Mouse (Mus musculus) adrenal gland, postnatal 4 days (tissue): ENCODE data around the gene Pogk. TPM values are rescaled to one million over a fixed set of nuclear protein-coding genes. Genes with fewer than 3 reads are reported as not detected.
A peak's percentile ranks its signal among the peaks of the same experiment; 100 is the strongest.

Experiments
- DNase-seq, 2 experiments: peaks; one replicate each; pipeline ENCODE4 v3.0.0; 2021 to 2022; ENCODE audit warnings: low spot score in 2 of 2, mixed read lengths in 2 of 2
- total RNA-seq, 2 experiments: library from RNA; stranded (reverse); gene quantifications; 2 replicates each; pipeline ENCODE4 v1.2.3; 2021

Pogk gene
- total RNA-seq, 2 experiments from 2014 or later, result 35.3 to 36.0 TPM

DNA sequence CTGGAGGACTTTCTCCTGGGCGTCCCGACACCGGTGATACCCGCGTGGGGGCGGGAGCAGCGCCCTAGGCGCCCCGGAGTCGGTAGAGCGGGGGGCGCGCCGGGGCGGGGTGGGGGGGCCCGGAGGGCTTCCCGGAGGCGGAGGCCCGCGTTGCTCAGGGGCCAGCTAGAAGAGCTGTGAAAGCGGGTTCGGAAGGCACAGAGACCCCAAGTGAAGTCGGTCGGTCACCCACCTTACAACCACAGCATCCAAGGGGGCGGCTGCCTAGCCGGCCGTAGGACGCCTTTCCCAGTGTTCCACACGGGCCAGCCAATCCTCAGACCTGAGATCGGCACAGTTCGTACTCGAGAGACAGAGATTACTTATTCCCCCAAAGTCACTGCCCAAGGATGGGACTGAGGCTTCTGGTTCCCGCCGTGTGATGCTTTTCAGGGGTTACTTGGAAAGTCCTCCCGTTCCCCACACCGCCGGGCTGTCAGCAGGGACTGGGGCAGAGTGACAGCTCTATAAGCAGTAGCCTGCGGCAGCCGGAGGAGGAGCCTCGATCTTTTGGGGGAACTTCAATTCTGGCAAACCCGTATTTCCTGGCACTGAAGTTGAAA lies 29.9 kb downstream of the Pogk start:
- peak in 1 of 2 experiments; percentile 21 for DNase-seq

DNA sequence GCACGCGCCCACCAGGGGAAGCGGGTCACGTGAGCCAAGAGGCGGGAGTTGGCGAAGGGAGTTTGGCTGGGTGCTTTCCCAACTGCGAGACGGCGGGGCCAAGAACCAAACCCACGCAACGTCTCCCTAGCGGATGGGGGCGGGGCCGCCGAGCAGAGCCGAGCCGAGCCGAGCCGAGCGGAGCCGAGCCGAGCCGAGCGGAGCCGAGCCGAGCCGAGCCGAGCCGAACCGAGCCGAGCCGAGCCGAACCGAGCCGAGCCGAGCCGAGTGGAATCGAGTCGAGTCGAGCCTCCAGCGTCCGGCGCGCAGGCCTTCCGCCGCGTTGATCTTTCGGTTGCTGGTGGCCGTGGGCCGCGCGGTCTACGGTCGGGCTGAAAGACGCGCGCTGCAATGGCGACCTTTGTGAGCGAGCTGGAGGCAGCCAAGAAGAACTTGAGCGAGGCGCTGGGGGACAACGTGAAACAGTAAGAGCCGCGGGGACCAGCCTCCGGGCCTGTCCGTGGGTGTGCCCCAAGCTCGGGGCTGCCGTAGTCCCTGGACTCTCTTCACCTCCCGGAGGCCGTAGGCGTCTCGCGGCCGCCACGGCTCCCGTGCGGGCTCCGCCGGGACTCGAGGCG lies 30.5 kb downstream of the Pogk start, which contains the start of gene Tada1:
Gene Tada1, plus strand, starts transcription at position 85 of the 617 bp plus-strand sequence.
- peak; percentile 83 to 86 for DNase-seq

DNA sequence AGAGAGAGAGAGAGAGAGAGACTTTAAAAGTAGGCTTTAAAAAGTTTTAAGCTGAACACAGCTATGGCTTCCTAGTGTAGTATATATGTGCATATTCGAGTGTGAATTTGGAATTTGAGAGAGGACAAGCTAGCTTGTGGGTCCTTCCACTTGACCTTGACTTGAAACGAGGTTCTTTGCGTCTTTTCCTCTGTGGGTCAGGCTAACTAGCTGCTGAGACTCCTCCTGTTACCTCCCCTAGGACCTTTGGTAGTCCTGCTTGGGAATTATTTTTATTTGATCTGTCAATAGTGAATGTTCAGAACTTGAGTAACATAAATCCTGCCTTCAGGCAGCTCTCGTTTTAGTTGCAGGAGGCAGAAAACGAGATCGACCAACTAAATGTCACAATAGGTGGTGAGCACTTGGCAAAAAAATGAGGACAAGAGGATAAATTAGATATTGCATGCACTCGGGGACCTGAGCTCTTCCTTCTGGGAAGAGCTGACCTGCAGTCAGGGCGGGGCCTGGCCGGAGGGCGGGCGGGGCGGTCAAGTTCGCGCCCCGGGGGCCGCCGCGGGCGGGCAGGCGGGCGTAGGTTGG lies 31.1 kb downstream of the Pogk start:
- DNase-seq, result no peak

DNA sequence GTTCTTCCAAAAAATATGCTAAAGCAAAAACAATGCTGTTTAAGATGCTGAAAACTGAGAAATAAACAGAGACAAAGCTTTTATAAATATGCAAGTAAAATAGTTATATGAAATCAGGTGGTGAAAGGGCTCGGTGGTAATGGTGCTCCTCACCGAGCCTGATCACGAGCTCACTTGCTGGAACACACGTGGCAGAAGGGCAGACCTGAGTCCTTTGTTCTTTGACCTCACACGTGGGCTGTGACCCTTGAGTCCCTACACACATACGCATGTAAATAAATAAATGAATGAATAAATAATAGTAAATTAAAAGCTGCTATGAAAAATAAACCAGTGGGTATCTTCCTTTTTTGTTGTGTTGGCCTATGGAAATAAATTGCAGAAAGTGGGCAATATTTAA lies 32.5 kb downstream of the Pogk start:
- no peak for DNase-seq

DNA sequence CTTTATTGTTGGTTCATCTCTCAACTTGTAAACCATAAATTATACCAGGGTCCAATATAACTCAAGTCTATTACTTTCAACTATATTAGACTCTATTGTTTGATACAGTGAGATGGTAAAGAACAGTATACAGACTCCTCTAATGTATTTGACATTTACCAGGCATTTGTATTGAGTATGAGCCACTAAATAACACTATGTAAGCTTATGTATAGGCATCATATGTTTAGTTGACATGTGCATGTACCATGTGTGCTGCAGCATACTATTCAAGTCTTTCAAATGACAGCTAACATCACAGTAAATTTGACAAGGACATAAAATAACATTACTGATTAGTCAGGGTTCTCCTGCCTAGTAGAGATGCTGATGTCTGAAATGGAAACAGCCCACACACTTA lies 46.5 kb downstream of the Pogk start:
- DNase-seq, result no peak

DNA sequence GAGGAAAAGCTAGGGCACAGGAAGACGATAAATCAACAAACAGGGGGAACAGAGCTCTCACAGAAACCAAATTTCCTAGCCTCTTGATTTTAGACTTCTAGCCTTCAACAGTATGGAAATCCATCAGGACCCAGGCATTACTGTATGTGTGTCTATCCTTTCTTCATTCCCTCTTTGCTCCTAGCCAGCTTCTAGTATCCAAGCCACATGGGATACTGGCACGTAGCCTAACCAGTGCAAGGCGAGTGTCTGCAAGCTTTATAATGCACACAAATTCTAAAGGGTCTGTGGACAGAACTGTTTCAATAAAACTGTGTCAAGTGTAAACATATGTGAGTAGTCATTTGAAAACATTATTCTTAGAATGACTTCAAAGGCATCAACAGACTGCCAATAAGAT lies 47.0 kb downstream of the Pogk start:
- no peak for DNase-seq

DNA sequence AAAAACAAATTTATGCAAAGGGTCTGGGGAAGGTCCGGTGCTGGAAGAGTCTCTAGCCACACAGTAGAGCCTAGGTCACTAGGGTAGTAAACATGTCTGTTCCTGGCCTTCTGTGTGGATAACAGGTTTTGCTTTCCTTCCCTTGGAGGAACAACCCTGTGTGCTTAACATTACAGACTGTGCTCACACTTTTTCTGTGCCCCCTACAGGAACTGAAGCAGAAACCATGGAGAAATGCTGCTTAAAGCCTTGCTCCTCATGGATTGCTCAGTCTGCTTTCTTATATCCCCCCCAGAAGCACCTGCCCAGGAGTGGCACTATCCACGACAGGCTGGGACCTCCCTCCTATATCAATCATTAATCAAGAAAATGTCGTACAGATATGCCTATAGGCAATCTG lies 47.8 kb downstream of the Pogk start:
- no peak for DNase-seq

DNA sequence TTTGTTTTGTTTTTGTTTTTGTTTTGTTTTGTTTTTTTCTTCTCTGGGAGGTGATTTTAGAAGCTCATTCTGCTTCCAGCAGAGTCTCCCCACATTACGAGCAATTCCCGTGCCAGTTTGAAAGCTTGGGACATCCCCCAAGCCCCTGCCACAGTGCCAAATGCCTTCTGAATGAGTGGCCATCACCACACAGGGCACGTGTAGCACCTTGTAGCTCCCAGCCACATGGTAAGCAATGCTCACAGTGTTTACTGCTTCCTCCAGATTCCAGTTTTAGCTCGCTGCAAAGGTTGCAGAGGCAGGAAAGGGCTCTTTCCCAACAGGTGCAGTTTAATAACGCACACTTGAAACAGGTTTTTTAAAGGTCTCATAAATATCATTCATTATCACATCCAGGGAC lies 48.8 kb downstream of the Pogk start:
- DNase-seq, result no peak

DNA sequence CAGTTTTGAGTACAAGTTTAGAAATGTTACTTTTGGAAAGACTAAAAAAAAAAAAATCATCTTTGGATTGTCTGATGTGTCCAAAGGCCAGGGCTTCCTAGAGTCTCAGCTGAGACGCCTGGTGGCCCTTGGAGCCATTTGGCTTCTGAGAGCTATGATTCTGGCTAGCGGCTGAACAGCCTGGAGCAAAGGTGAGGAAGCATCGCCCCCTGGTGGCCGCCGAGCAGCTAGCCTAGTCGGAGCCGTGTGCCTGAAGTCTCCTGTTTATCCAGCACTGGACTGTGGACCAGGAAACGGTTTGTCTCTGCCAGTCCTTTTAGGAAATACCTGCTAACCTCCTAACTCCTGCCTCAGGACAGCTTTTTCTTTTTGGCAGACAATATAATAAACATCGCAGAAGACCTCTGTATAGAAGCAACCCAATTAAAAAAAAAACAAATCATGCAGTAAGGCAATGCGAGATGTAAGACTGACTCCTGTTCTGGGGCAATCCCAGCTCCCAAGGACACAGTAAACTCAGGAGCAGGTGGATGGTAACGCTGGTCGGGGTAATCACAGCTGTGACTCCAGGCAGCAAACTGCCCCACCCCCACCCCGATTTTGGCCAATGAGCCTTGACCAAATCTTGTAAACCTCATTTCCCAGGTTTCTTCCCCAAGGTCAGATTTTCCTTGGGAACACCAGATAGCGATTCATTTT lies 49.4 kb downstream of the Pogk start:
- DNase-seq, result peak; percentile 63

DNA sequence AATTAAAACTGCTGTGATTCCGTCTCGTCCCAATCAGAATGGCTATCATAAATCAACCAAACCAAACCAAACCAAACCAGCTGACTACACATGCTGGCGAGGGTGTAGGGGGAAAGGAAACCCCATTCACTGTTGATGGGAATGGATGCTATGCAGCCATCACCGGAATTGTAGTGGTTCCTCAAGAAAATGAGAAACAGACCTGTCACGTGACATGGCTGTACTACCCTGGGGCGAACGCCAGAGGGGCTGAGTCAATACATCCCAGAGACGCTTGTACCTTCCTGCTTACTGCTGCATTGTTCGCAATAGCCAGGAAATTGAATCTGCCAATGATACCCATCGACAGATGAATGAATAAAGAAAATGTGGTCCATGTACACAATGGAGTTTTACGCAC lies 59.9 kb downstream of the Pogk start:
- no peak for DNase-seq

DNA sequence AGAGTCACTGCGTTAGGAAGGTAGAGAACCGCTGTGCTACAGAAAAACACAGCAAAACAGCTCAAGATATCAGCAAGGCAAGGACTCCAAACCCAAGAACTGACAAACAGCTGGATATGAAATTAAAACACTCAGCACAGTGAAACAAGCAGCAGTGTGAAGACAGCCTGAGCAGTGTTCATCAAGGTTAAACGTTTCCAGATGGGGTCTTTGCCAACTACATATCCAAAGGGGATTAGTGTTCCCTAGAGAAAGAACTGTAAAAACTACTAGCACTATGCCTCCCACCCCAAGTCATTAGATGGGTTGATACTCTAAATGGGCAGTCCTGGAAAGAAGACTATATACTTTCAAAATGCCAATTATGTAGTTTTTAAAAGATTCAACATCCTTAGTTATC lies 60.3 kb downstream of the Pogk start:
- DNase-seq, result no peak

DNA sequence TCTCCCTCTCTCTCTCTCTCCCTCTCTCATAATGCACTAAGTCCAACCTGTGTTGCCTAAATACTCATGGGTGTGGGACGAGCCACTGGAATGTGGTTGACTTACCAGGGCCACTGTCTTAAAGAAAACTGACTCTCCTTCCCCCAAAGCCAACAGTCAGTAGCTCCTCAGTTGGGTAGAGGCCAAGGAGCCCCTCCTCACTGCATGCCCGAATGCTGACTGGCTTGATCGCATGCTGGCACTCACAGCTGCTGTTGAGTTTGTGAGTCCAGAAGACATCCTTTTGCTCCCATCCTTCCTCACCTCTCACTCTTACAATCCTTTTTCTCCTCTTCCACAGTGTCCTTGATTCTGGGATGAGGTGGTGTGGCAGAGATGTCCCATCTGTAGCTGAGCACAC lies 62.8 kb downstream of the Pogk start:
- no peak for DNase-seq

DNA sequence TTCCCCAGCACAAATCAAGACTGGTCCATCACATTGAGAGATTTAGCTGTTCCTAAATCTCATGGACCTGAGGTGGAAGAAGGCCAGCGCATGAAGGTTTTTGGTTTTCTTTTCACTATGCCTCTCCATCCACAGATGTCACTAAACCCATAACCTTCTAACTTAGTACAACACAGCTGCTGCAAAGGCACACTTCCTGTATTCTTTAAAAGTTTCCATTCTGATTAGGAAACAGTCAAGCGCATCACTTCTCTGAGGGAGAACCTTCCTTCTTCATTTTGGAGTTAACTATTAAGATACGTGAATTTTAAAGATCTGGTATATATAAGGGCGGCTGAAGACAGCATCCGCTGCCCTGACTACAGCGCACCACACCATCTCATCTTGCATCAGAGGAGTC lies 64.1 kb downstream of the Pogk start:
- DNase-seq, result no peak

DNA sequence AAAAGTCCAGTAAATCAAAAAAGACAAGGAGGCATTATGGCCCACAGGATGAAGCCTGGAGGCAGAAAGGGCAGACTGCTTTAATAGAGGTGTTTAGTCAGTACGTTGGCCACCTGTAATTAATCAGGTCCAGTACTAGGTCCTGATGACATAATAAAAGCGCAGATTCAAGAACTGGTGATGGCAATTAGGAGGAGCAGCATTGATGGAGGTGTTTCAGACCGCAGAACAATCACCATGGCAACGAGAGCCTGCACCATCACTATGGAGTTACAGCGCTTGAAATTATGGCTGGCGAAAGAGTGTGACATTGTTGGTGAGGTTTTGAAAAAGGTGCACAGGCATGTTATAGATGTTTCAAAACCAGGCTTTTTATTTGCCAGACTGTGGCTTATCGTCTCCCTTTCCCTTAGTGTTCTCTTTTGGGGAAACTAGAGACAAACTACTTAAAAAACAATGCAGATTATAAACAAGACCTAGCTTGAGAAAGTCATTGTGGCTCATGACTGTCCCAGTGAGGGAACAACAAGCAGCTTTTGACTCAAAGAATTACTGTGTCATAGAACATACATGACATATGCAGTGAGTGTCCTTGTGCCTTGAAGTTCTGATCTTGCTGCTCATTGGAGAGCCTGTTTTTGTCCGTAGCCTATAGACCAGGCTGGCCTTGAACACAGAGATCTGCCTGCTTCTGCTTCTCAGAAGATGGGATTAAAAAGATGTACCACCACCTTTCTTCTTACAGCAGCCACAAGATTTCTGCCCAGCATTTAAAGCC lies 65.2 kb downstream of the Pogk start:
- no peak for DNase-seq

DNA sequence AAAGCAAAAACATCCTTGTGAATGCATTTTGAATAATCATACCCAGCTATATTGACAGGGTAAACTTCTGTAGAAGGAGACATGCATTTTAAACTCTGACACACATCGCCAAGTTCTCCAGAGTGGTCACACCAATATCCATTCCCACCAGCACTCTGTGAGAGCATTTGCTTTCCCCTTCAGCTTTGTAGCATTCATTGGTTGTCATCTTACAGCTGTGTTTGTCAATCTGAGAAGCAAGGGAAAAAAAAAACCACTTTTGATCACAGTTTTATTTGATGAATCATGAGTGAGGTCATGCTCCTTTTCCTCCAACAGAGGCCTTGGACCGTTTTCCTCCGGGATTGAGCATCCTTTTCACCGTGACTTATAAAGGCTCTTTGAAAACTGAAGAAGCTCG lies 66.1 kb downstream of the Pogk start:
- no peak for DNase-seq

DNA sequence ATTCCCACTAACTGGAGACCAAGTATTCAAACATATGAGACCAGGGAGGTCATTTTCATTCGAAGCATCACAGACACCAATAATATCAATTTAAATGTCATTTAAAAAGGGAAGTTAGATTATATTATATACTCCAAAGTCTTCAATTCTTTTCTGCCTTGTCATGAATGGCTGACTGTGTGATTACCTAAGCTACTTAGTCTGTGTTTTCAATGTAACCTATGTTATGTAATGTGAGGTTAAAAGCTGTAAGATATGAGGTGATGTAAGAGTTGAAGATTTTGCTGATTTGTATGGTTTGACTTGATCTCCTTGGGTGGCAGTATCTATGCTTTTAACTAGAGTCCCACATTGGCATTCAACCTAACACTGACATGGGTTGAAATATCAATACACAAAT lies 67.1 kb downstream of the Pogk start:
- no peak for DNase-seq

DNA sequence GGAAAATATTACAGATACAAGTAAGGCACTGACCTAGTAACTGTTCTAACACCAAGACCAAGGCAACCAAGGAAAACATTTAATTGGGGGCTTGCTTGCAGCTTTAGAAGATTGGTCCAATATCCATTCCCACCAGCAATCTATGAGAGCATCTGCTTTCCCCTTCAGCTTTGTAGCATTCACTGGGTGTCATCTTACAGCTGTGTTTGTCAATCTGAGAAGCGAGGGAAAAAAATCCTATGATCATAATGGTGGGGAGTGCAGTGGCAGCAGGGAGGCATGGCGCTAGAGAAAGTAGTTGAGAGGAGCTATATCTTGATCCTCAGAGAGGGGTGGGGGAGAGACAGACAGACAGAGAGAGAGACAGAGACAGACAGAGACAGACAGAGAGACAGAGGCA lies 67.6 kb downstream of the Pogk start:
- no peak for DNase-seq

DNA sequence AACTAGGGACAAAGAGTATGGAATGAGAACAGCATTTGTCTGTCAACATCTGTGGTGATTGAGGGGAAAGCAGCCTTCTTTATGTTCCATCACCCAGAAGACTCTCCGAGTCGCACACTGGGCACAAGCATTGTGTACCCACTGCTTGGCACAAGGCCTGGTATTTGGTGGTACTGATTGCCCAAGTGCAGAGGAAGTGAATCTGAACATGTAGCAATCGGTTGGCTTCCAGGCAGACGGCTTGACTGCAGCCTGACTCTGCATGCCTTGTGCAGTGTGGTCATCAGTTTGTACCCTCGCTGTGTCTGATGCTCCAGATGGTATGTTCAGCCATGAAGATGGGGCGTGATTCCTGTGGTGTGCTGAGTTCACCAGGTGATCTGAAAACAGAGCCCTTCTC lies 70.6 kb downstream of the Pogk start:
- no peak for DNase-seq
